Mouse (Mus musculus) T-helper 2 cell (primary cell): Measurements from ENCODE around the gene Zbtb9.
"Not testable (repeated sequence)": the region's sequence is repeated elsewhere in the genome, so short reads cannot be mapped to it uniquely, and the experiment has no call there.

ENCODE experiments used
- in situ Hi-C: fragments of 300-600 bp; cut with MboI, MseI; formaldehyde crosslinking; loops from one replicate; pipeline ENCODE4 v1.15.1; 2025; ENCODE audit warnings: high pct_unique_total_duplicates

The Zbtb9 gene

DNA sequence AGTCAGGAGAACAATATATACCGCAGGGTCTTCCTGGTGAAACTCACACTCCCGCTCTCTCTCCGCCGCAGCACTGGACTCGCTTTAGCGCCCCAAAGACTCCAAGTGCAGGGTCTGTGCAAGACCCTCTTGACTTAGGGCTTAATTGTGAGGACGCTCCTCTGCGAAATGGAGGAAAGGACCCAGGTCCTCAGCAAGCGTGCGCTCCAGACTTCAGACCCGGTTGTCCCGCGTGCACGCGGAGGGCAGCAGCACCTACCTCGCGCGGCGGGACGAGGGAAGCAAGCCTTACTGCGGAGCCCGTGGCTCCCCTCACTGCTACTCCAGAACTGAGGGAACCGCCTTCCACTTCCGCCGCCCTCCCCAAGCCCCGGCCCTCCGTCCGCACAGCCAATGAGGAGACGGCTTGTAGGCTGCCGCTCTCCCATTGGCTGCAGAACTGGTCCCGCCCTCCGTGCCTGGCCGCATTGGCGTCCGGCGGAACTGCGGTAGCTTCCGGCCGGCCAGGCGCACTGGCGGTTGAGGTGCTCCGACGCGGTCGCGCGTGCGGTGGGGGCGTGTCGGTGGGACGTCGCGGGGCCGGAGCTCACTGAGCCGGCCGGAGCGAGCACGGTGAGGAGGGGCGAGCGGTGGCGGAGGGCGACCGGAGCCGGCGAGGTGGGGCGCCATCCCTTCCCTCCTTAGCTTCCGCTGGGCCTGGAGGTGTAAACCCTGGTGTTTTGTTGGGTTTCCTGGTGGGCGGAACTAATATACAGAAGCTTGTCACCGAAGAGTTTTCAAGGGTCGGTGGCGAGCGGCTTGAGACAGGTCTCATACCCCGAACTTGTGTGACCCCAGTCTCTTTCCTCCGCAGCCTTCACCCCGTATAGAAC is at the start of gene Zbtb9:
Gene Zbtb9, plus strand, starts transcription at position 465 of the 872 bp plus-strand sequence.
- in situ Hi-C loops = no loop called here

DNA sequence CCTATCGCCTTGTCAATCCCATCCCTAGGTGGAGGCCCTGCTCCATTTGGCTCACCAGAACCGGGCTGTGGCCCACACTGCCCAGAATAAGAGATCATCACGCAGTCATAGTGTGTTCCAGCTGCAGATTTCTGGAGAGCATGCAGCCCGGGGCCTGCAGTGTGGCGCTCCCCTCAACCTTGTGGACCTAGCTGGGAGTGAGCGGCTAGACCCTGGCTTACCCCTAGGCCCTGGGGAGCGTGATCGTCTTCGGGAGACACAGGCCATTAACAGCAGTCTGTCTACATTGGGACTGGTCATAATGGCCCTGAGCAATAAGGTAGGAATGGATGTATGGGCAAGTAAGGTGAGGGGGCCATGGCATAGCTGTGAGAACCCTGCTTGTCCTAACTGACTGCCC is 47.6 kb upstream of the Zbtb9 start:
- in situ Hi-C loops = not testable (repeated sequence)

DNA sequence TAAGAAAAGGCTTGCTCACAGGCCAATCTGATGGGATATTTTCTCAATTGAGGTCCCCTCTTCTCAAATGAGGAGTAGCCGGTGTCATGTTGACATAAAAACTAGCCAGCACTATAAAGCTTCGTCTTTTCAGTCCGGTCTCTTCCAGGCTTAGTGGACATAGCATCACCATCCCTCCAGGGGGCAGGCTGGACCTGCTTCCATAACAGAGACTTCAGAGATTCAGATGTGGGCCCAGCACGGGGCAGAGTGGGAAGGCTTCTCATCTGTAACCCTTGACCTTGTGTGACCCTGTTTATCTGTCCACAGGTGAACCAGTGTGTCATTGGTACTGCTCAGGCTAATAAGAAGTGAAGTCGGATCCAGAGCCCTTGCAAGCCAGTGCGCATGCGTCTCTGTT is 41.2 kb upstream of the Zbtb9 start:
- in situ Hi-C loops = not testable (repeated sequence)

DNA sequence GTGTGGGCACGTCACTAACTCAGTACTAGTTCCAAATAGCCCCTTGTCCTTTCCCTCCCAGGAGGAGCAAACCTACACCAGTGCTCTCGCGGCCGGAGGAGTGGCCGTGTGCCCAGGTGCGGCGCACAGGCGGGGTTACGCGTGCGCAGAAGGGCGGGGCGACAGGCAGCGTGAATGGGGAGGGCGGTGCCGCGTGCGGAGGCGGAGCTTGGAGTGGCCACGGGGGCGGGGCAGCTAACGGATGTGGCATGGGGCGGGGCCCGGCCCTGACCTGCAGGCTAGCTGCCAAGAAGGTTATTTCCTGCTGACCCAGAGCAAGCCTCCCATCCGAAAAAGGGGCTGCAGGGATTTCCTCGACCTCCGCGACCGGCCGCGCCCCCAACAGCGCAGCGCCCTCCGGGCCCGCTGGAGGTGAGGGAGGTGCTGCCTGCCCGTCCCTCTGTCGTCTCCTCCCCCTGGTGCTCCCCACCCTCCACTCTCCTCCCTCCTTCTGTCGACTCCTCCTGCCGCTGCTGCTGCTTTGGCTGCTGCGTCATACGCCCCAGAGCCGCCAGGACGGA is 40.0 kb upstream of the Zbtb9 start, which contains the start of gene Phf1:
Gene Phf1, plus strand, starts transcription at position 214 of the 560 bp plus-strand sequence.
- in situ Hi-C loops = no loop called here

GRCm38 (mm10) chr17:26933419-26933818 is 39.5 kb upstream of the Zbtb9 start:
- in situ Hi-C loops = no loop called here

- in situ Hi-C loops = no loop called here
These were observed 38.8 kb upstream of the Zbtb9 start for GRCm38 (mm10) chr17:26933885-26934827.

DNA sequence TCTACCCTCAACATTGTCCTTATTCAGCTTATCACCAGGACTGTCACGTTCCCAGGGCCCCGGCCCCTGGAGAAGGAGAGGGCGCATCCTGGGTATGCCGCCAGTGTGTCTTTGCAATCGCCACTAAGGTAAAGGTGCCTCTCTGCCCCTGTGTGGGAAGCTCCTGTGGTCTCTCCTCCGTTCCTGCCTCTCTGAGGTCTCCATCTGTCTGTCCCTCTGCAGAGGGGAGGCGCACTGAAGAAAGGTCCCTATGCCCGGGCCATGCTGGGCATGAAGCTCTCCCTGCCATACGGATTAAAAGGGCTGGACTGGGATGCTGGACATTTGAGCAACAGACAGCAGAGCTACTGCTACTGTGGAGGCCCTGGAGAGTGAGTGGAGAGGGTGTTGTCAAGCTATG is 37.9 kb upstream of the Zbtb9 start:
- in situ Hi-C loops = no loop called here

DNA sequence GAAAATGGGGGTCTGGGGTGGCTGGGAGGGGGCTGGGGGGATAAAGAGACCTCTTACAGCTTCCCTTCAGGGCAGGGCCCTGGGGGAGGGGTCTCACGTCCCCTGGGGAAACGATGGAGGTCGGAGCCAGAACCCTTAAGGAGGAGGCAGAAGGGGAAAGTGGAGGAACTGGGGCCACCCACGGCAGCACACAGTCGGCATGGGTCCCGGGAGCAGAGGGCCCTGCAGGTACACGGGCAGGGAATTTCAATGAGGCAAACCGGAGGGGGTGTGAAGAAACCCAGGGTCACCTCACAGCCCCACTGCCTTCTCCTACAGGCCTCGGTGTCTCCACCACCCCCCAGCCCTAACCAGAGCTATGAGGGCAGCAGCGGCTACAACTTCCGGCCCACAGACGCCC is 36.5 kb upstream of the Zbtb9 start:
- in situ Hi-C loops = no loop called here

DNA sequence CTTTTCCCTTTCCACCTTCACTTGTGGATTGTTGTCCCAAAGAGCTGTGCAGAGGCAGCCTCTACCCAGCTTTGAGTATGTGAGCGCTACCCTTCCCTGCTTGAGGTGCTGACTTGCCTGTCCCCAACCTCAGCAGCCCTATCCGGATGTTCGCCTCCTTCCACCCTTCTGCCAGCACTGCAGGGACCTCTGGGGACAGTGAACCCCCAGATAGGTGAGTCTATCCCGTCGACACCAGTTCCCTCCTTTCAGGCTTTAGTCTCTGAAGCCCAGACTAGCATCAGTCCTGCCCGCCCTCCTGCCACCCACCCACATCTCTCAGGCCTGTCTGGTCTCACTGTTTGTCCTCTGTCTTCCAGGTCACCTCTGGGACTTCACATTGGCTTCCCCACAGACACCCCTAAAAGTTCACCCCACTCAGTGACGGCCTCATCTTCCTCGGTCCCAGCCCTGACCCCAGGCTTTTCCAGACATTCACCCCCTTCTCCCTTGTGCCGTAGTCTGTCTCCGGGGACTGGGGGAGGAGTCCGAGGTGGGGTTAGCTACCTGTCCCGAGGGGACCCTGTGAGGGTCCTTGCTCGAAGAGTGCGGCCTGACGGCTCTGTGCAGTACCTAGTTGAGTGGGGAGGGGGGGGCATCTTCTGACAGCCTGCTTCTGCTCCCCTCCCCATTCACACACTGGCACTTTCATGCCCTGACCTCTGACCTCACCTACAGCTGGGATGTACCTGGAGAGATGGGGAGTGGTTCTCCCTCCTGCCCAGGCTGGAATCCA is 35.9 kb upstream of the Zbtb9 start:
- in situ Hi-C loops = no loop called here

GRCm38 (mm10) chr17:26937883-26938695 is 34.9 kb upstream of the Zbtb9 start:
- in situ Hi-C loops = no loop called here

DNA sequence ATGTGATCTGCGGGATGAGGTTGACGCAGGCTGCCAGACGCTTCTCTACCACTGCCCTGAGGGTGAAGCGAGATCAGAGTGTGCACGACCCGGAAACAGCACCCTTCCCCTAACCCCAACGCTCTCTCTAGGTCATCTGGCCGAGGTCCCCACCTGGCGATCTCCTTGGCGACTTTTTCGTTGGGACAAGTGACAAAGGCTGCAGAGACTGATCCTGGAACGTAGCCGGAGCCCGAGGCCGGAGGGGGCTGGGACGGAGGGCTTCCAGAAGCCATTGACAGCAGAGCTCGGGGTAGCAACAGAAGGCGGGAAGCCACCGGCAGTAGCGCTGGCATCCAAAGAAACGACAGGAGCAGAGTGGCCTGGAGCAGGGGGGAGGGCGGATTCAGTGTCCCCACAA is 34.2 kb upstream of the Zbtb9 start:
- in situ Hi-C loops = no loop called here

GRCm38 (mm10) chr17:26939178-26939972 is 33.6 kb upstream of the Zbtb9 start, which contains the start of gene Cuta:
Cuta (minus strand) TSS chr17:26939569.
- in situ Hi-C loops = no loop called here

DNA sequence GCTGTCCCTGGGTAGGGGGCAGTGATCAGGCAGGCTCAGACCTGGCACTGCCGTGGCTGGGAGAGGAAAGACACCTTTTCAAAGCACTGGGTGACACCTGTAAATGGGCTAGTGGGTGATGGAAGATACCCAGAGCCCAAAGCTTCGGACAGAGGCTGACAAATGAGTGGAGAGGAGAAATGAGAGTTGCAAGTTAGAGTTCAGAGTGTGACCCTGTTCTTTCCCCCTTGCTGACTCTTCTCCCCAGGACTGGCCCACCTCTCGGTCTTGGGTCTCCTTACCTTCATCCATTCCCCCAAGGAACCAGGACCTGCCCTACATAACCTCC is 33.0 kb upstream of the Zbtb9 start:
- in situ Hi-C loops = no loop called here

DNA sequence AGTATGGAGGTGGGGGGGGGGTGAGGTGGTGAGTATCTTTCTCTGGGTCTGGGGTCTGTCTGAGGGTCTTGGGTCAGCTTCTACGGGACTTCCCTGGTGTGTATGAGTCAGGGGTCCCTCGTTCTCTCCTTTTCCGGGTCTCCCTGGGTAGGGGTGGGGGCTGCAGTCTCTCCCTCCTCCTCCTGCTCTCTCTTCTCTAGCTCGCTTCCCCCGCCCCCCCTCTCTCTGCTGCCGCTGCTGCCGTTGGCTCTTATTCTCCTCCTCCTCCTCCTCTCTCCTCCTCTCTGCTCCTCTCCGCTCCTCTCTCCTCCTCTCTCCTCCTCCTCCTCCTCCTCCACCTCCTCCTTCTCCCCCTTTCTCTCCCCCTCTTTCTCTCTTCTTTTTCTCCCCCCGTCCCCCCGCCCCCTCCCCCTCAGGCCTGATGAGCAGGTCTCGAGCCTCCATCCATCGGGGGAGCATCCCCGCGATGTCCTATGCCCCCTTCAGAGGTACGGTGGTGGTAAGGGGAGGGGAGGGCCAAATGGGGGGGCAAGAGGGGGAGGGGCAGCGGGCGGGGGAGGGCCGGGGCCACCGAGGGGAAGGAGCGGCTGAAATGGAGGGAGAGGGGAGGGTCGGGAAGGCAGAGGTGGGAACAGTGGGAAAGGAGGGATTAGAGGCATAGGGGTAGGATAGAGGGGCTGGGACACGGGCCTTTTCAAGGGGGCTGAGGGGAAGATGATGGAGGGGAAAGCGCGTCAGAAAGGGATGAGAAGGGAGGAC is 31.8 kb upstream of the Zbtb9 start, which contains the start of gene Syngap1:
Gene Syngap1, plus strand, starts transcription at position 223 of the 759 bp plus-strand sequence.
- in situ Hi-C loops = no loop called here

GRCm38 (mm10) chr17:26941841-26942570 is 31.0 kb upstream of the Zbtb9 start:
- in situ Hi-C loops = no loop called here

DNA sequence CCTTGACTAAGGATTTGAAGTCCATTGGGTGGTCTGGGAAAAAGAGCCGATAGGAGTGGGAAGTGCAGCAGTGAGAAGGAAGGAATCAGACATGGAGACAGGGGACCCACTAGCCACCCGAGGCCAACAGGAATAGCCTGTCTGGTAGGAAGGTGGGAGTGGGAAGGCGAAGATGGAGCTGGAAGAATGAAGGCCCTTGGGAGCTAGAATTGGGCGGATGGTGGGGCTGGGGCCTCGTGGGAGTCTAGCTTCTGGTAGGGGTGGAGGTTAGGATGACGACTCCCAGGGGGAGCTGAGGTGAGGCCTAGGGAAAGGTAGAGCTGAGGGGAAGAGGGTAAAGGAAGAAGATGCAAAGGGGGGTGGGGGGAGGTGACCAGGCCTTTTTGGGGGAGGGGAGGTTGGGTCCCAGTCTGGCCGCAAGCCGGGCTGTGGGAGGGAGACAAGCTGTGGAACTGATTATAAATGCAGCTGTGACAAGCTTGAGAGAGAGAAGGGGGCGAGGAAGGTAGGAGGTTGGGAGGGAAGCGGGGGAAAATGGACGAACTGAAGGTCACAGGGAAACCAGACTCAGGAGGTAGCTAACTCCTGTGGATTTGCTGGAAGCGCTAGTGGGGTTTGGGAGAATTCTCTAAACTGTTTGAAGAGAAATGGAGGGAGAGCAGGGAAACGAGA is 27.0 kb upstream of the Zbtb9 start:
- in situ Hi-C loops = no loop called here

- in situ Hi-C loops = no loop called here
These were observed 26.4 kb upstream of the Zbtb9 start for GRCm38 (mm10) chr17:26946567-26946966.
